Mouse (Mus musculus) intestine, embryonic 16.5 days (tissue): ENCODE data around the gene Hoxd9. TPM values are rescaled to one million over a fixed set of nuclear protein-coding genes. Genes with fewer than 3 reads are reported as not detected.

Experiments used
- ATAC-seq: fragments of 200-750 bp; cut with Nextera tagmentation; 2 replicates; pipeline ENCODE4 v1.8.0; 2017; ENCODE audit warnings: moderate TSS enrichment, moderate library complexity
- H3K27ac ChIP-seq: fragments of 300-500 bp; sonication (generic); 2 replicates; pipeline ENCODE4 v1.5.1; 2014; ENCODE audit warnings: mild to moderate bottlenecking, low read length
- H3K27me3 ChIP-seq: fragments of 300-500 bp; sonication (generic); replicated peaks from 2 replicates; pipeline ENCODE4 v1.6.1; 2014; ENCODE audit warnings: low read length, control low read depth, mixed read lengths; ENCODE audit not compliant: control insufficient read depth, insufficient read depth
- H3K36me3 ChIP-seq: fragments of 300-500 bp; sonication (generic); 2 replicates; pipeline ENCODE4 v1.6.1; 2014; ENCODE audit warnings: low read length, control low read depth; ENCODE audit not compliant: control insufficient read depth, insufficient read depth
- H3K4me1 ChIP-seq: fragments of 300-500 bp; sonication (generic); 2 replicates; pipeline ENCODE4 v1.6.1; 2014; ENCODE audit warnings: low read length, control low read depth, mixed read lengths; ENCODE audit not compliant: control insufficient read depth, insufficient read depth
- H3K4me2 ChIP-seq: fragments of 300-500 bp; sonication (generic); 2 replicates; pipeline ENCODE4 v1.6.1; 2014; ENCODE audit warnings: low read depth, low read length, control low read depth
- H3K4me3 ChIP-seq: fragments of 300-500 bp; sonication (generic); 2 replicates; pipeline ENCODE4 v1.5.1; 2014; ENCODE audit warnings: mild to moderate bottlenecking, low read length
- H3K9ac ChIP-seq: fragments of 300-500 bp; sonication (generic); 2 replicates; pipeline ENCODE4 v1.6.1; 2014; ENCODE audit warnings: low read depth, low read length
- H3K9me3 ChIP-seq: fragments of 300-500 bp; sonication (generic); 2 replicates; pipeline ENCODE4 v1.6.1; 2016; ENCODE audit warnings: low read length, control low read depth; ENCODE audit not compliant: control insufficient read depth
- WGBS: fragments of 180-500 bp; shearing (Covaris S2); extraction: QIAGEN DNeasy Blood & Tissue Kit; methylation state at CpG from one replicate; pipeline ENCODE4 v1.1.7; 2014; 5-methylcytosine and 5-hydroxymethylcytosine counted together
- polyA plus RNA-seq: library from polyadenylated mRNA; unstranded; fragments of >200 nt; fragmentation: Nextera tagmentation; extraction: Ambion mirVana; gene quantifications from 2 replicates; pipeline ENCODE4 v1.2.1, GENCODE M21; 2015

Hoxd9 gene
- polyA plus RNA-seq, 1 experiment from 2014 or later = 2.5 TPM

- ATAC-seq = no peak
- Histone ChIP-seq H3K4me1 (no peaks in the 10 kb centered on the region; the same call in 1 of the 2 replicates), H3K9me3 (no peaks in the 10 kb centered on the region), H3K4me2 (0 out of 2 replicates have a peak overlapping the region, but pooled peaks have one; percentile 7), H3K27ac (no peak overlapping the region), H3K4me3 (peak overlapping the region; percentile 13; the same call in 1 of the 2 replicates), H3K36me3 (no peaks in the 10 kb centered on the region), H3K9ac (no peak overlapping the region), H3K27me3 (peaks cover 66% of the 10 kb centered on the region)
- WGBS = 2% methylated on average over 15 of the region's 15 CpGs
Measured at GRCm38 (mm10) chr2:74658024-74658666, 39.4 kb upstream of the Hoxd9 start.

GRCm38 (mm10) chr2:74658667-74659371, 38.7 kb upstream of the Hoxd9 start:
- no peak for ATAC-seq
- no peaks in the 10 kb centered on the region for H3K36me3 ChIP-seq
- H3K4me3 ChIP-seq = no peak overlapping the region
- no peak overlapping the region for H3K9ac ChIP-seq
- no peaks in the 10 kb centered on the region; the same call in 1 of the 2 replicates for H3K4me1 ChIP-seq
- 1% methylated on average over 47 of the region's 47 CpGs for WGBS
- no peak overlapping the region for H3K27ac ChIP-seq
- H3K4me2 ChIP-seq = 0 out of 2 replicates have a peak overlapping the region, but pooled peaks have one; percentile 3
- H3K9me3 ChIP-seq = no peaks in the 10 kb centered on the region
- H3K27me3 ChIP-seq = peaks cover 70% of the 10 kb centered on the region

GRCm38 (mm10) chr2:74659507-74660005, 38.0 kb upstream of the Hoxd9 start, which contains the start of gene Evx2:
Gene Evx2 (minus strand): TSS chr2:74659557.
- 2% methylated on average over 28 of the region's 28 CpGs for WGBS
- no peak for ATAC-seq

GRCm38 (mm10) chr2:74660421-74661375, 36.8 kb upstream of the Hoxd9 start:
- WGBS = 2% methylated on average over 30 of the region's 30 CpGs
- Histone ChIP-seq H3K36me3 (no peaks in the 10 kb centered on the region), H3K4me2 (no peak overlapping the region), H3K4me1 (no peaks in the 10 kb centered on the region; the same call in 1 of the 2 replicates), H3K9ac (no peak overlapping the region), H3K27ac (no peak overlapping the region), H3K4me3 (no peak overlapping the region), H3K27me3 (peaks cover 69% of the 10 kb centered on the region), H3K9me3 (no peaks in the 10 kb centered on the region)
- no peak for ATAC-seq

More at GRCm38 (mm10) chr2:74659507-74660005, 38.0 kb upstream of the Hoxd9 start, which contains the start of gene Evx2:
- Histone ChIP-seq H3K4me2 (0 out of 2 replicates have a peak within 1 kb of the TSS, but pooled peaks have one; percentile 3), H3K27me3 (peaks cover 71% of the 10 kb centered on the region), H3K4me3 (no peak within 1 kb of the TSS), H3K9me3 (no peaks in the 10 kb centered on the region), H3K27ac (no peak within 1 kb of the TSS), H3K9ac (no peak within 1 kb of the TSS), H3K4me1 (no peaks in the 10 kb centered on the region; the same call in 1 of the 2 replicates), H3K36me3 (no peaks in the 10 kb centered on the region)

GRCm38 (mm10) chr2:74661685-74662084, 35.8 kb upstream of the Hoxd9 start:
- peak overlapping the region; percentile 17; the same call in 1 of the 2 replicates for H3K4me2 ChIP-seq

GRCm38 (mm10) chr2:74663291-74663925, 34.1 kb upstream of the Hoxd9 start:
- Histone ChIP-seq H3K4me3 (no peak overlapping the region), H3K27me3 (peaks cover 79% of the 10 kb centered on the region), H3K4me2 (no peak overlapping the region), H3K9me3 (no peaks in the 10 kb centered on the region), H3K9ac (no peak overlapping the region), H3K4me1 (peaks cover 8% of the 10 kb centered on the region), H3K36me3 (no peaks in the 10 kb centered on the region), H3K27ac (no peak overlapping the region)
- 4% methylated on average over 18 of the region's 18 CpGs for WGBS
- no peak for ATAC-seq

More at GRCm38 (mm10) chr2:74661685-74662084, 35.8 kb upstream of the Hoxd9 start:
- H3K9me3 ChIP-seq = no peaks in the 10 kb centered on the region
- no peak overlapping the region for H3K9ac ChIP-seq
- H3K27me3 ChIP-seq = peaks cover 69% of the 10 kb centered on the region
- H3K36me3 ChIP-seq = no peaks in the 10 kb centered on the region
- H3K4me1 ChIP-seq = no peaks in the 10 kb centered on the region
- H3K27ac ChIP-seq = no peak overlapping the region
- no peak overlapping the region for H3K4me3 ChIP-seq
- 3% methylated on average over 14 of the region's 14 CpGs for whole genome bisulfite sequencing
- ATAC-seq = no peak

- H3K9ac ChIP-seq = no peak overlapping the region
Measured at GRCm38 (mm10) chr2:74666411-74666810, 31.1 kb upstream of the Hoxd9 start.

GRCm38 (mm10) chr2:74667191-74667841, 30.2 kb upstream of the Hoxd9 start:
- no peaks in the 10 kb centered on the region for H3K36me3 ChIP-seq
- H3K4me3 ChIP-seq = peak overlapping the region; percentile 48; the same call in 1 of the 2 replicates
- peaks cover 80% of the 10 kb centered on the region for H3K27me3 ChIP-seq
- peaks cover 11% of the 10 kb centered on the region for H3K4me1 ChIP-seq
- no peak overlapping the region for H3K9ac ChIP-seq
- 2% methylated on average over 36 of the region's 36 CpGs for WGBS
- no peak overlapping the region for H3K27ac ChIP-seq
- ATAC-seq = no peak
- H3K4me2 ChIP-seq = no peak overlapping the region
- no peaks in the 10 kb centered on the region for H3K9me3 ChIP-seq

More at GRCm38 (mm10) chr2:74666411-74666810, 31.1 kb upstream of the Hoxd9 start:
- Histone ChIP-seq H3K4me2 (no peak overlapping the region), H3K27me3 (peaks cover 82% of the 10 kb centered on the region), H3K4me3 (no peak overlapping the region), H3K4me1 (peaks cover 11% of the 10 kb centered on the region), H3K27ac (no peak overlapping the region), H3K36me3 (no peaks in the 10 kb centered on the region), H3K9me3 (no peaks in the 10 kb centered on the region)
- ATAC-seq = no peak
- 5% methylated on average over 7 of the region's 7 CpGs for WGBS
